Mouse (Mus musculus) MEL (cell line): ENCODE data around the gene Rtn4rl1. TPM values are rescaled to one million over a fixed set of nuclear protein-coding genes. Genes with fewer than 3 reads are reported as not detected.

Source experiments
- DNase-seq: peaks from one replicate; pipeline ENCODE4 v3.0.0; 2011; ENCODE audit warnings: low read depth, low spot score
- H3K27ac ChIP-seq: 2 replicates; pipeline ENCODE4 v1.5.1; 2012; ENCODE audit warnings: low read depth, mild to moderate bottlenecking, control low read depth, low read length, moderate library complexity; ENCODE audit not compliant: control insufficient read depth
- H3K27me3 ChIP-seq, 2 experiments: fragments of 150-350 bp in 1 of 2; sonication (generic) in 1 of 2; 2 replicates each; pipeline ENCODE4 v1.6.1; 2012; ENCODE audit warnings: low read length in 2 of 2, mild to moderate bottlenecking in 2 of 2, improper control_type of control experiment in 1 of 2, moderate library complexity in 1 of 2; ENCODE audit not compliant: insufficient read depth in 2 of 2, control insufficient read depth in 1 of 2
- H3K36me3 ChIP-seq, 2 experiments: 2 replicates each; pipeline ENCODE4 v1.6.1; 2012 to 2014; ENCODE audit warnings: low read length in 2 of 2, improper control_type of control experiment in 1 of 2, inconsistent platforms in 1 of 2, mild to moderate bottlenecking in 1 of 2; ENCODE audit not compliant: insufficient read depth in 2 of 2, control insufficient read depth in 1 of 2
- H3K4me1 ChIP-seq, 2 experiments: fragments of 150-350 bp in 1 of 2; sonication (generic) in 1 of 2; 2 replicates each; pipeline ENCODE4 v1.6.1; 2012; ENCODE audit warnings: low read length in 2 of 2, improper control_type of control experiment in 1 of 2, mild to moderate bottlenecking in 1 of 2; ENCODE audit not compliant: insufficient read depth in 2 of 2, control insufficient read depth in 1 of 2
- H3K4me3 ChIP-seq, 2 experiments: fragments of 150-350 bp in 1 of 2; sonication (generic) in 1 of 2; 2 replicates each; pipeline ENCODE4 v1.5.1; 2012; ENCODE audit warnings: low read depth in 2 of 2, low read length in 2 of 2, mild to moderate bottlenecking in 2 of 2, moderate library complexity in 2 of 2, control low read depth in 1 of 2, improper control_type of control experiment in 1 of 2; ENCODE audit not compliant: control insufficient read depth in 1 of 2, insufficient read depth in 1 of 2
- H3K79me2 ChIP-seq: 2 replicates; pipeline ENCODE4 v1.6.1; 2012; ENCODE audit warnings: mild to moderate bottlenecking, low read length, moderate library complexity; ENCODE audit not compliant: control insufficient read depth, poor library complexity, insufficient read depth
- H3K9ac ChIP-seq: 2 replicates; pipeline ENCODE4 v1.6.1; 2012; ENCODE audit warnings: low read depth, mild to moderate bottlenecking, control low read depth, low read length, moderate library complexity; ENCODE audit not compliant: control insufficient read depth, poor library complexity, severe bottlenecking
- H3K9me3 ChIP-seq: fragments of 150-350 bp; sonication (generic); replicated peaks from 2 replicates; pipeline ENCODE4 v1.6.1; 2012; ENCODE audit warnings: mild to moderate bottlenecking, low read length, improper control_type of control experiment, moderate library complexity; ENCODE audit not compliant: insufficient read depth
- BHLHE40 ChIP-seq: IDR thresholded peaks from 2 replicates; pipeline ENCODE4 v1.6.1; 2012; ENCODE audit warnings: low read depth, mild to moderate bottlenecking, inconsistent platforms, low read length, improper control_type of control experiment, borderline replicate concordance
- ELF1 ChIP-seq: IDR thresholded peaks from 2 replicates; pipeline ENCODE4 v1.6.1; 2014; ENCODE audit warnings: low read depth, mild to moderate bottlenecking, inconsistent platforms, low read length, improper control_type of control experiment, moderate library complexity
- EP300 ChIP-seq, 2 experiments: IDR thresholded peaks; 2 replicates each; pipeline ENCODE4 v1.6.1; 2011; ENCODE audit warnings: improper control_type of control experiment in 2 of 2, low read length in 2 of 2, low read depth in 1 of 2, mild to moderate bottlenecking in 1 of 2
- ETS1 ChIP-seq: IDR thresholded peaks from 2 replicates; pipeline ENCODE4 v1.6.1; 2012; ENCODE audit warnings: low read depth, mild to moderate bottlenecking, inconsistent platforms, low read length, improper control_type of control experiment, moderate library complexity
- GATA1 ChIP-seq: IDR thresholded peaks from 2 replicates; pipeline ENCODE4 v1.6.1; 2011; ENCODE audit warnings: low read depth, low read length, improper control_type of control experiment
- HCFC1 ChIP-seq: IDR thresholded peaks from 2 replicates; pipeline ENCODE4 v1.6.1; 2012; ENCODE audit warnings: low read depth, mild to moderate bottlenecking, inconsistent platforms, low read length, improper control_type of control experiment, moderate library complexity
- MXI1 ChIP-seq: IDR thresholded peaks from 2 replicates; pipeline ENCODE4 v1.6.1; 2011; ENCODE audit warnings: mild to moderate bottlenecking, low read depth, low read length, improper control_type of control experiment
- MYB ChIP-seq: IDR thresholded peaks from 2 replicates; pipeline ENCODE4 v1.6.1; 2011; ENCODE audit warnings: mild to moderate bottlenecking, low read depth, low read length, improper control_type of control experiment
- MYC ChIP-seq: IDR thresholded peaks from 2 replicates; pipeline ENCODE4 v1.6.1; 2011; ENCODE audit warnings: low read depth, mild to moderate bottlenecking, low read length, improper control_type of control experiment, moderate library complexity
- POLR2AphosphoS2 ChIP-seq: IDR thresholded peaks from 2 replicates; pipeline ENCODE4 v1.6.1; 2011; ENCODE audit warnings: low read length, improper control_type of control experiment
- RCOR1 ChIP-seq: IDR thresholded peaks from 2 replicates; pipeline ENCODE4 v1.6.1; 2012; ENCODE audit warnings: low read depth, mild to moderate bottlenecking, inconsistent platforms, low read length, improper control_type of control experiment
- SIN3A ChIP-seq: IDR thresholded peaks from 2 replicates; pipeline ENCODE4 v1.6.1; 2012; ENCODE audit warnings: low read length, improper control_type of control experiment, inconsistent platforms
- TCF12 ChIP-seq: IDR thresholded peaks from 2 replicates; pipeline ENCODE4 v1.6.1; 2014; ENCODE audit warnings: low read depth, mild to moderate bottlenecking, inconsistent platforms, low read length, improper control_type of control experiment, moderate library complexity
- ZC3H11A ChIP-seq: IDR thresholded peaks from 2 replicates; pipeline ENCODE4 v1.6.1; 2012; ENCODE audit warnings: low read depth, mild to moderate bottlenecking, inconsistent platforms, low read length, improper control_type of control experiment
- ZMIZ1 ChIP-seq: IDR thresholded peaks from 2 replicates; pipeline ENCODE4 v1.6.1; 2012; ENCODE audit warnings: low read depth, mild to moderate bottlenecking, inconsistent platforms, low read length, improper control_type of control experiment, moderate library complexity
- polyA plus RNA-seq, 2 experiments: library from polyadenylated mRNA; stranded (reverse) in 1 of 2; unstranded in 1 of 2; fragments of >175 nt in 1 of 2; fragments of >200 nt in 1 of 2; gene quantifications; 2 replicates each; pipeline versions ENCODE4 v1.2.1 to v1.2.4; 2012; ENCODE audit warnings: low replicate concordance in 2 of 2, low read depth in 1 of 2; ENCODE audit not compliant: insufficient read length in 2 of 2, insufficient read depth in 1 of 2, missing spikeins in 1 of 2
- total RNA-seq: library from RNA; depleted of rRNA; stranded (reverse); fragments of 300-350 nt; gene quantifications from 2 replicates; pipeline ENCODE4 v1.2.3, GENCODE M21; 2012

Rtn4rl1 gene
- total and polyA plus RNA-seq, 3 experiments: 0.35 to 2.6 TPM; not detected in 1

DNA sequence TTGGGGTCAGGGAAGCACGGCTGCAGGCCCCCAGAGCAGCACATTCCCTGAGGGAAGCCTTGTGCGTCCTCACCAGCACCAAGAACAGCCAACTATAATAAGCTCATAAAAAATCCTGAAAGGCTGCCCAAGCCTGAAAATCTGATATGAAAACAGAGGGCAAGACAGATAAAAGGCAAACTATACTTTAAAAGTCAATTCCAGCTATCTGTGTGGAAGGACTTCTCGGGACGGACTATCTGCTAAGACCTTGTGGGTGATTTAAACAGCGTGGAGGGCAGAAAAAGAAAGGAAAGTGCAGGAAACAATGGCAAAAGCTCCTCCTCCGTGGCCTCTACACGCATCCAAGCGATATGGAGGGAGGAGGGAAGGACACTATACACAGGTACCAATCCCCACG lies 111.2 kb downstream of the Rtn4rl1 start:
- H3K4me1 ChIP-seq: peaks cover 5 to 6% of the 10 kb centered on the region in 2 experiments; a peak in 2 of 4 replicates
- H3K4me3 ChIP-seq: no peak overlapping the region
- DNase-seq: no peak
- H3K9me3 ChIP-seq: no peaks in the 10 kb centered on the region
- no peaks in the 10 kb centered on the region for H3K27me3 ChIP-seq
- H3K9ac ChIP-seq: no peak overlapping the region
- H3K36me3 ChIP-seq: peaks cover 7 to 32% of the 10 kb centered on the region in 2 experiments
- H3K27ac ChIP-seq: no peak overlapping the region
- TF ChIP-seq EP300 (IDR thresholded peaks at IDR 0.05; ENCODE audit: low read depth in 1 of 2, low read length in 2 of 2): peak; percentile 52 to 66; a peak in 3 of 4 replicates
- TF ChIP-seq GATA1: peak; percentile 56
- TF ChIP-seq ZC3H11A: no peak
- TF ChIP-seq TCF12: peak; percentile 80; the same call in 1 of the 2 replicates
- TF ChIP-seq ETS1: no peak; the same call in 1 of the 2 replicates
- peak; percentile 37; the same call in 1 of the 2 replicates for TF ChIP-seq RCOR1
- peak; percentile 29; the same call in 1 of the 2 replicates for TF ChIP-seq SIN3A
- peak; percentile 42; the same call in 1 of the 2 replicates for TF ChIP-seq MXI1
- no peak for TF ChIP-seq BHLHE40
- TF ChIP-seq MYB: no peak
- TF ChIP-seq, all 39 proteins: peak for 6
- H3K79me2 ChIP-seq: no peaks in the 10 kb centered on the region

DNA sequence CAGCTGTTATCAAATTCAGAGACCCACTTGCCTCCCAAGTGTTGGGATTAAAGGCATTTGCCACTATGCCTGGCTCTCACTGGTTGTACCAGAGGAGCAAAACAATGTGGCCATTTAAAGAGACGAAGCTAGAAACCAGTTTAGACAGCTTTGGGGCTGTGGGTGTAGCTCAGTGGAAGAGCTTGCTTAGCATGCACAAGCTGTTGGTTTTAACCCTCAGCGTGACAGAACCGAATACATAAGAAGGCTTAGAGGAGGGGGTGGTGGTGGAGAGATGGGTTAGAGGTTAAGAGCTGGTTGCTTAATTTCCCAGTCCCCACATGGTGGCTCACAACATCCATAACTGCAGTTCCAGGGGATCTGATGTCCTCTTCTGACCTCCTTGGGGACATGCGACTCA lies 115.1 kb downstream of the Rtn4rl1 start:
- Histone ChIP-seq H3K4me1 (peaks cover 12 to 13% of the 10 kb centered on the region in 2 experiments), H3K27me3 (no peaks in the 10 kb centered on the region), H3K4me3 (no peak overlapping the region), H3K79me2 (no peaks in the 10 kb centered on the region), H3K9ac (no peak overlapping the region), H3K9me3 (no peaks in the 10 kb centered on the region), H3K27ac (no peak overlapping the region), H3K36me3 (peaks cover 12 to 41% of the 10 kb centered on the region in 2 experiments)
- DNase-seq: no peak
- TF ChIP-seq ZC3H11A (no peak), ELF1 (no peak), ZMIZ1 (no peak), HCFC1 (no peak), POLR2AphosphoS2 (no peak), MYC (no peak)

- H3K27me3 ChIP-seq: no peaks in the 10 kb centered on the region
- H3K9me3 ChIP-seq: no peaks in the 10 kb centered on the region
- peaks cover 25 to 39% of the 10 kb centered on the region in 2 experiments for H3K36me3 ChIP-seq
- H3K4me1 ChIP-seq: peaks cover 11 to 22% of the 10 kb centered on the region in 2 experiments
- DNase-seq: no peak
- no peaks in the 10 kb centered on the region for H3K79me2 ChIP-seq
- H3K9ac ChIP-seq: no peak overlapping the region
- no peak for TF ChIP-seq GATA1
- H3K27ac ChIP-seq: no peak overlapping the region
- no peak overlapping the region for H3K4me3 ChIP-seq
These were observed 117.2 kb downstream of the Rtn4rl1 start for GRCm38 (mm10) chr11:75310813-75311212.
